Mouse (Mus musculus): Measurements from ENCODE around the gene S100a5.

Gene S100a5

DNA sequence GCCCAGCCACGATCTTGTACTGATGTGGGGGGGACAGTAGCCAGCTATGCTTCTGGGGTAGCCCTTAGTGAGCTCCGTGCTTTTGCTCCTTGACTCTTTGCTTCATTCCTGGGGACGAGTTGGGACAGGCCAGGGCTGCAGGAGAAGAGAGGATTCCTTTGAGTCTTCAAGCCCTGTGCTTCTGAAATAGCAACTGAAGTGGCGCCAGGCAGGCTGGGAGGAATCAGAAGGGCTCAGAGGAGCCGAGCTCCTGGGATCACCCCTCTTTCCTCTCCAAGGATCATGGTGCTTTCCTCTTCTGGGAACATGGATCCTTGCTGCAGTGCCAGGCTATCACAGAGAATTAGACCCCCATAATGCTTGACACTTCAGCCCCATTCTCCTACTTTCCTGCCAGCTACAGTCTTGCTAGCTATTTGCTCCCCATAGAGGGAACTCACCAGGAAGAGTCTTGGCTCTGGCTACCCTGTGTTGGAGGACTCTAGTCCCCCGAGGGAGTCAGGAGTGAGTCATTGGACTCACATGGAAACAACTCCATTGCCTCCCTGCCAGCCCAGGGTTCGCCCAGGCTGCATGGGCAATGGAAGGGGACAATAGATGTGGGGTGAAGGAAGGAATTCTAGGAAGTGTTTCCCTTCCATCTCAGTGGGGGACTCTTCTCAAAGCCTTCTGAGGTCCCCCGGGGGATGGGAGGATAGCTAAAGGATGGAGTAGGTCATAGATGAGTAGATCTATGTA lies 7.7 kb upstream of the S100a5 start:
- DNase-seq (ENCODE audit: low spot score in 2 of 2): peak in 1 of 2 experiments; percentile 66

DNA sequence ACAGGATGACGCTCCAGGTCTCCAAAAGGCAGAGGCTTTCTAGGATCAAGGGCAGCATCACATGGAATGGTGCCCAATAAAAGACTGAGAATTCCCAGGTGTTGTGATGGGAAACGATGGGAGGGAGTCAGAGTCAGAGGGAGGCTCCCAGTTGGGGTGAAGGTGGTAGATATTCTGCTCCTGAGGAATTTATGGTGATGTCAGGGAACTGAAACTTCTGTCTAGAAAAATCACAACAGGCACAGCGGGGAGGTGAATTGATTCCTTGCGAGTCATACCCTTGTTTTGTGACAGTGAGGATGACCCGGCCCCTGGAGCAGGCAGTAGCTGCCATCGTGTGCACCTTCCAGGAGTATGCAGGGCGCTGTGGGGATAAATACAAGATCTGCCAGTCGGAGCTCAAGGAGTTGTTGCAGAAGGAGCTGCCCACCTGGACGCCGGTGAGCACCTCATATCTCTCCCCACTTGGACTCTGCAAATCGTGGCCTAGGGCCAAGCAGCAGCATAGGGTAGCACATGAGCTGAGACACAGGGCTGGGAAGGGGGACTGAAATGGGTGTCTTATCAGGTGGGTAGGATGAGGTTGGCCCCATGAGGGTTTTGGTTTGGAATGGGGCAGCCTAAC lies 6.7 kb upstream of the S100a5 start, which contains the start of gene Gm42674:
Gene Gm42674, plus strand, starts transcription at position 419 of the 625 bp plus-strand sequence.
- DNase-seq (ENCODE audit: low spot score in 2 of 2): no peak

DNA sequence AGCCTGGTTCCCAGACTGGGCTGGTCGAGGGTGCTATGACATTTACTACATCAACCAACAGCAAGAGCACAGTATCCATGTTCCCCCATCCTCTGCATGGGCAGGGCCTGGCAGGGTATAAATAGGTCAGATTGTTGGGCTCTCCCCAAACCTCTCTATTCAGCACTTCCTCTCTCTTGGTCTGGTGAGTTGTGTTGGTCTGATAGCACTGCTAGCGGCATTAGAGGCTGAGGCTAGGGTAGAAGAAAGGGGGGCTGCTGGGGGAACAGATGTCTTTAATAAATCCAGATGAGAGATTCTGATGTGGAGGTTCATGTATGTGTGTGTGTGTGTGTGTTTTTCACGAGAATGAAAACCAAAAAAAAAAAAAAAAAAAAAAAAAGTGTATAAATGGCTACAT lies 4.7 kb upstream of the S100a5 start, which contains the start of gene S100a4:
Gene S100a4, plus strand, starts transcription at position 149 of the 400 bp plus-strand sequence.
- no peak for DNase-seq (ENCODE audit: low spot score in 2 of 2)

DNA sequence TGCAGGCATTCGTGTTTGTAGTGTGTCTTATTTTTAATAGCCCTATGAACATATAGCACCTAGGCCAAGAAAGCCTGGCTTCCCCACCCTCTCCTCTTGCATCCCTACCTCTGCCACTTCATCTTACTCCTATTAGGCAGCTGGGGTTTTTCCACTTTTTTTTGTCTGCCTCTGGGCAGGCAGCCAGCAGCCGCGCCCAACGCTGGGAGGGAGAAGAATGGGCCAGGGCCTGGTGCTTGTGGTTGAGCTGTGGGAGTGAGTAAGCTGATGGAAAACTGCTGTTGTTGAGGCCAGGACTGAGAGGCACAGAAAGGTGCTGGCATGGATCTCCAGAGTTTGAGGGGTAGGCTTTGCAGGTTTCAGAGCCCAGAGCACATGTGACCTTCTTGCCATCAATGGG lies 3.9 kb upstream of the S100a5 start:
- DNase-seq (ENCODE audit: low spot score in 2 of 2): peak; percentile 94 to 98

DNA sequence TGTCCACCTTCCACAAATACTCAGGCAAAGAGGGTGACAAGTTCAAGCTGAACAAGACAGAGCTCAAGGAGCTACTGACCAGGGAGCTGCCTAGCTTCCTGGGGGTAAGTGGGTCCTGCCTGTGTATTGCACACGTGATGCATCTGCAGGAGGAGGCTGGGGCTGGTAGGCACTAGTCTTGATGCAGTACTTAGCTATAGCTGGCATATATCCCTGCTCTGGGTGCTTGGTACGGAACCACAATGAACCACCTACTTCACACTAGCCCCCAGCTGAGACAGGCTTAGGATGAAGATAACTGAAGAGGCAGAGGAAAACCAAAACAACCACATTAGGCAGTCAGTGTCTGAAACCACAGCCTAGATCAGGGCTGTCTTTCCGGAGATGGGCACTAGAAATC lies 3.3 kb upstream of the S100a5 start:
- DNase-seq (ENCODE audit: low spot score in 2 of 2): no peak

DNA sequence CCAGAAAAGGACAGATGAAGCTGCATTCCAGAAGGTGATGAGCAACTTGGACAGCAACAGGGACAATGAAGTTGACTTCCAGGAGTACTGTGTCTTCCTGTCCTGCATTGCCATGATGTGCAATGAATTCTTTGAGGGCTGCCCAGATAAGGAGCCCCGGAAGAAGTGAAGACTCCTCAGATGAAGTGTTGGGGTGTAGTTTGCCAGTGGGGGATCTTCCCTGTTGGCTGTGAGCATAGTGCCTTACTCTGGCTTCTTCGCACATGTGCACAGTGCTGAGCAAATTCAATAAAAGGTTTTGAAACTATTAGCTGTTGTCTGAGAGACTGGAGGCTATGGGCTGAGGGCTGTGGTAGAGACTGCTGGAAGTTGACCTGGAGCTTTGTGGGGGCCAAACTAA lies 2.6 kb upstream of the S100a5 start:
- no peak for DNase-seq (ENCODE audit: low spot score in 2 of 2)

DNA sequence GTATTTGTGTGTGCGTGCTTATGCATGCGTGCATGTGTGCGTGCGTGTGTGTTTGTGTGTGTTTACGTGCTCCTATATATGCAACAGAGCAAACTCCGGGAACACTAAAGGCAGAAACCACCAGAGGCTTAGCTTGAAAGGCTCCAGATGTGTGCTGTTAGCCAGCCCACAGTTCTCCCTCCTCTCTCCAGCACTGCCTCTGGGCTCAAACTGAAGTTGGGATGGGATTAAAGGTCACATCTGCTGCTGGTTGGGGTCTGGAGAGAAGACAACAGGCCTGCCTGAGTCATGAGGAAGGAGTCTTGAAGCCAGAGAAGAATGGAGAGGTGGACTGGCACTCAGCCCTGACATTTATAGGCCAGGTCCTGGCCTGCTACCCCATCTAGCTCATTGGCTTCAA lies 2.1 kb upstream of the S100a5 start:
- no peak for DNase-seq (ENCODE audit: low spot score in 2 of 2)

DNA sequence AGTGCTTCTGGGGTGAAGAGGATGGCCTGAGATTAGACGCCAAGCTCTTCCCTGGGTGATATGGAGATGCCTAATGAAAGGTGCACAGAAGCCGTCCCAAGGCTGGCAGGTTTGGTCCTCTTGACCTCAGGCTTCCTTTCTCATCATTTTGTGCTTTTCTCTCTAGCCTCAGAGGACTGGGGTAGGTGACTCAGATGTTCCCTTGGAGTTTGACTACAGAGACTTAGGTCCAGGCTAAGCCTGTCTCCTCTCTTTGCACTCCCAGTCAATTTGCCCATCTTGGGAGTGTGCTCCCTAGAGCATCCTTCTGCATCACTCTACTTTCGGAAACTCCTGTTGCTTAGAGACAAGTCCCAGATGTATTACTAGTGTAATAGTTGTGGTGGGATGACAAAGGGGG lies 962 bp upstream of the S100a5 start:
- DNase-seq (ENCODE audit: low spot score in 2 of 2): no peak

DNA sequence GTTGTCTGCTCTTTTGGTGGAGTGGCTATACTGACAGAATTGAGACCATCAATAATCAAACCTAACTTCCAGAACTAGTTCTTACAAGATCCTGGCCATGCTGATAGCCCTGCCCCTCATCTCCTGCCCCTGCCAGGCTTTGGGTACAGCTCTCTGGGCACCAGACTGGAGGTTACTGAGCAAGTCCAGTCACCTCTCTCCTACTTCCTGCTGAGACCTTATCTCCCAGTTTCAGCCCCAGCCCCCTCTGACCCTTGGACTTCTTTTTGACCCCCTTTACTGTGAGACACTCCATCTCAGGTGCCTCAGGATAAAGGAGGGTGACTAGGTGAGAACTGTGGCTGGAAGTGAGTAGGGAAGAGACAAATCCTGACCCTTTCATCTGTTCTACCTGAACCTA lies 779 bp downstream of the S100a5 start:
- peak in 1 of 2 experiments; percentile 63 for DNase-seq (ENCODE audit: low spot score in 2 of 2)

DNA sequence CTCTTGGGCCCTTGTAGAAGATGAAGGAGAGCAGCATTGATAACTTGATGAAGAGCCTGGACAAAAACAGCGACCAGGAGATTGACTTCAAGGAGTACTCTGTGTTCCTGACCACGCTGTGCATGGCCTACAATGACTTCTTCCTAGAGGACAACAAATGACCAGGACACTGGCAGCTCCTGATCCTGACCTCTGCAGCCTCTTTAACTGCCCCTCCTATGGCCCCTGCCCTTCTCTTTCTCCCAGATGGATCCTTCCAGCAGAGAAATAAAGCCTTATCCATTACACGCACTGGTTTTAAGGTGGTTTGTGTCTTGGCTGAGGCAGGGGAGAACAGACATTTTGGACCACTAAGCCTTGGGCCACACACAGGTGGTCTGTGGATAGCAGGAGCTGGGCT lies 3.2 kb downstream of the S100a5 start:
- DNase-seq (ENCODE audit: low spot score in 2 of 2): no peak

DNA sequence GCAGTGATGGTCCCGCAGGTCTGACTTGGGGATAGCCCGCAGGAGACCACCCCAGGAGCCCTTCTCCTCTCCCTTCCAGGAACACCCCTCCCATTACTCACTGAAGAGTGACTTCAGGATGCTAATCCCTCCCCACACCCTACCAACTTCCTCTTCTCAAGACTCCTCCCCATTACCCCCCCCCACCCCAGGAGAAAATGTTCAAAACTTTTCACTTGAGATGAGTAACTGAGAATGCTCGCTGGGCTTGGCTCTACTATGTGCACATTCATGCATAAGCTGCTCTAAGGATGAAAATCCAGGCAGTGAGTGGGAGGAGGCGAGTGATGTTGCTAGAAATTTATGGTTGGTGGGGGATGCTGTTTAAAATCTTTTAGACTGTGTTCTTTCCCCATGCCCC lies 3.7 kb downstream of the S100a5 start:
- DNase-seq (ENCODE audit: low spot score in 2 of 2): no peak

DNA sequence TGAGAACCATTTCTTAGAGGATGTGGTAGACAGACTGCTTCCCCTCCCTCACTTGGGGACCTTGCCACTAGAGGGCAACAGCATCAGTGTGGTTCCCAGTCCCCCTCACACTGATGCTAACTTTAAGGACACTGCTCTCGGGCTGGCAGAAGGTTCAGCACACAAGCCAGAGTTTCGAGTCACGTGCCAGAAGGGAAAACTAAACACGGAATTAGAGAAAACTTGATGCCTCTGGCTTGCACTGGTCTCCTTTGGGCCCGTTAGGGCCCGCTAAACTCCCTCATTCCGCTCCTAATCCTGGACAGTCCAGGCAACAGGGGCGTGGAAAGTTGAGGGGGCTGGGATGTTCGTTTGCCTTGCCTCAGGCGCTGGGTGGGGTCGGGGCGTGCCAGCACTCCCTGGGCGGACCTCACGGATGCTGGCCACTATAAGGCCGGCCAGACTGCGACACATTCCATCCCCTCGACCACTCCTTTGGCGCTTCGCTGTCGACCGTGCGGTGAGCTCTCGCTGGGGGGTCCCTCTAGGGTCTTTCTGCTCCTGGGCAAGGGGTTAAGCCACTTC lies 4.5 kb downstream of the S100a5 start, which contains the start of gene S100a6:
Gene S100a6, plus strand, starts transcription at position 155 of the 564 bp plus-strand sequence.
- peak; percentile 86 to 90 for DNase-seq (ENCODE audit: low spot score in 2 of 2)

DNA sequence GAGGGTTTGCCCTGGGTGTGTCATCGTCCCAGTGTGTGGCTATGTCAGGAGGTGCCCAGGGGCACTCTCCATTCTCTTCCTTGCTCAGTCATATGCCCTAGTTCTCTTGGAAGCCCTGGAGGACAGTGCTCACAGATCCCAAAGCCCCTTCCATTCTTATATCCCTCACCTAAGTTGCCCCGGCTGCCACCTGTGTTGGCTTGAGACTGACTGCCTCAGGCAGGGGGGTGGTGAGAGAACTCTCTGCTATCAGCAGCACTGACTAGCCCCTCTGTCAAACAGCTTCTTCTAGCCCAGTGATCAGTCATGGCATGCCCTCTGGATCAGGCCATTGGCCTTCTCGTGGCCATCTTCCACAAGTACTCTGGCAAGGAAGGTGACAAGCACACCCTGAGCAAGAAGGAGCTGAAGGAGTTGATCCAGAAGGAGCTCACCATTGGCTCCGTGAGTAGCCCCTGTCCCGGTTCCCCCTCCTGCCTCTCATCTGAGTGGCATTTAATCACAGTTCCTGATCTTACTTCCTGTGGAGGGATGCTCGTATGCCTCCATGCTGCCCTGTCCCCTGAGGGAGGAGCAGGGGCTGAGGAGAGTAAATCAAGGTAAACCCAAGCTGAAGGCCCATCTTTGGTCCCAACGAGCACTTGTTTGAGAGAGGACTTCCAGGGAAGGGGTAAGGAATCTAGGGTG lies 5.3 kb downstream of the S100a5 start:
- no peak for DNase-seq (ENCODE audit: low spot score in 2 of 2)

DNA sequence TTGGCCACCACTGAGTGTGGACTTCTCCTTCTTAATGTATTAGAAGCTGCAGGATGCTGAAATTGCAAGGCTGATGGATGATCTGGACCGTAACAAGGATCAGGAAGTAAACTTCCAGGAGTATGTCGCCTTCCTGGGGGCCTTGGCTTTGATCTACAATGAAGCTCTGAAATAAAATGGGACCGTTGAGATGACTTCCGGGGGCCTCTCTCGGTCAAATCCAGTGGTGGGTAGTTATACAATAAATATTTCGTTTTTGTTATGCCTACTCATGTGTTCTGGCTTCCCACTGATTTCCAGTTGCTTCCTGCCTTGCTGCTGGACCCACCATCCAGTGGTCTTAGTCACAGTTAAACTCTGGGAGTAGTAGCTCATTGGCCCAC lies 5.8 kb downstream of the S100a5 start:
- no peak for DNase-seq (ENCODE audit: low spot score in 2 of 2)

DNA sequence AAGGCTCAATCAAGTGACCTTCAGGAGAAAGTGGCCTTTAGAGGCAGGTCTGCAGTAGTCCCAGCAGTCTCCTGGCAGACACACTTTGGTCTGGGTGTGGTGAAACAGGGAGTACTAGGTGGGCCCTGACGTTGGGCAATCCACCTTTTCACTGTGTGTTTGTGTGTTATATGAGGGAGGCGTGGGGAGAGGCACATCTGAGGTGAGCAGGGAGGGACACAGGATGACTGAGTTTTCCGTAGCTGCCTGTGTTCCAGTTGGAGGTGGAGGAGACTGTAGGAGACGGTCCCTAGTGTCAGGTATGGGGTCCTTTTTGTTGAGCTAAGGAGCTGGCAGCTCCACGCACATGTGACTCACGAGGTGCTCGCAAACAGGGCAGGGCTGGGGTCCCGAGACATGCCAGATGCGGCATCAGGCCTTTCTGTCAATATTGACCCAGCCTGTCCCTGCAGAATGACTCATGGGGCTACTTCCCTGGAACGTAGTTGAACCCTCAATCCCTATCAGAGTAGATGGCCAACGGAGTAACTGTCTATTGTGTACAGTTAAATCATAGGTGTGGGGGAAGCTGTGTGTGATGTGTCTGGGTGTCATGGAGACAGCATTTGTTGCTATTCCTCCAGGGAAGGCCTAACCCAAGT lies 6.4 kb downstream of the S100a5 start:
- DNase-seq (ENCODE audit: low spot score in 2 of 2): peak in 1 of 2 experiments; percentile 61

DNA sequence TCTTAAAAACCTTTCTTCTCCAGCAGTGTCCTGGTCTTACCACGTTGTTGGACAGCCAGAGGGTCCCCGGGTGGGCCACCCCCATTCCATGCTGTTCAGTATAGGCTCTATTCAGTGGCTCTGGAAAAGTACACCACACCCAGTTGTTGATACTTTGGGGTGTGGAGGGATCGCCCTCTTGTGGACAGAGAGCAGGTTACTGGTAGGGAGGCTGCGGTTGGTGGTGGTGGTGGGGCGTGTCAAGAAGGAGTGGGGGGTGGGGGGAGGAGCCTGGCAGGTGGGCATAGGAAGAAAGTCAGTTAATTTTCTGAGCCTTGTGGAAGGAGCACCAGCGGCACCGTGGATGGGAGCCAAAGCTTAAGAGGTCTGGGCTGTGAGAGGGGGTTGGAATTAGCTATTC lies 7.1 kb downstream of the S100a5 start:
- DNase-seq (ENCODE audit: low spot score in 2 of 2): peak; percentile 75 to 83

DNA sequence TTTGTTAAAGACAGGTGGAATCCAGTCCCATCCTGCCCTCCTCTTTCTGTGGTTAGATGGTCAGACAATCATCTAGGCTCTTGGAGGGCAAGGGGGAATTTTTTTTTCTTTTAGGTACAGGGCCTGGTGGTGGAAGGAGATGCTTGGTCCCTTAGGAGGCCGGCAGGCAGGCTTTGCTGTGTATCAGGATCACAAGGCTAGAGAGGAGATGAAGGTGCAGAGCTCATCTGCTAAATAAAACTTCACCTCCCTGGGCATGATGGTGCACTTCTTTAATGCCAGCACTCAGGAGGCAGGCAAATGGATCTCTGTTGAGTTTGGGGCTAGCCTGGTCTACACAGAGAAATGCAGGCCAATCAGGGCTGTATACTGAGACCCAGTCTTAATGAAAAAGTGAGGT lies 7.6 kb downstream of the S100a5 start:
- DNase-seq (ENCODE audit: low spot score in 2 of 2): no peak

DNA sequence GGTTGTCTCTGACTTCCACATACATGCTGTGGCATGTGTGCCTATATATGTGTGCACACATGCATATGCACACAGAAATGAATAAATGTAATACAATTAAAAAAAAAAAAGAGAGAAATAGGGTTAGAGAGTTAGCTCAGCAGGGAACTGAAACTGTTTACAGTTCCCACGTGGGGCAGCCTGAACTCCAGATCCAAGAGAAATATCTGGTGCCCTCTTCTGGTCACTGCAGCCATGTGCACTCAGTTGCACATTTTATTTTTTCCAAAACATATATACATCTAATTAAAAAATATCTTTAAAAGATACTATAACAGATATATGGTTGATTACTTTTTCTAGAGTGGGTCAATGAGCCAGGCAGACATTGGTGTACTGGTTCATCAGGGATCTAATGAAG lies 9.3 kb downstream of the S100a5 start:
- DNase-seq (ENCODE audit: low spot score in 2 of 2): no peak

DNA sequence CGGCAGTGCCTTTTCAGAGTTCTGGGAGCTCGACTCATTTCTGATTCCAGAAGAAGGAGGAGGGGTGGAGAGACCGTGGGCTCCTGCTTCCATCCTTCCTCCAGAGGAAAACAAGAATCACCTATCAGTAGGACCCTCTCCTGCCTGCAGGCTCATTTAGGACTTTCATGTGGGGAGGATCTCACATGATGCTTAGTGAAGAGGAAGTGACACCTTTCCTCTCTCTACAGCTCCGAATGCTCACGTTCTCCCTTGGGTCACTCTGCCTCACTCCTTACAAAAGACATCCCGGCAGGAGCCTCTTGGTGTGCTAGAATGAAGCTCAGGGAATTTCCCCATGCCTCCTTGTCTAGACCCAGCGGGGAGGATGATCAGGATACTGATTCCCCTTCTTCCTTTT lies 13.2 kb downstream of the S100a5 start:
- no peak for DNase-seq (ENCODE audit: low spot score in 2 of 2)

DNA sequence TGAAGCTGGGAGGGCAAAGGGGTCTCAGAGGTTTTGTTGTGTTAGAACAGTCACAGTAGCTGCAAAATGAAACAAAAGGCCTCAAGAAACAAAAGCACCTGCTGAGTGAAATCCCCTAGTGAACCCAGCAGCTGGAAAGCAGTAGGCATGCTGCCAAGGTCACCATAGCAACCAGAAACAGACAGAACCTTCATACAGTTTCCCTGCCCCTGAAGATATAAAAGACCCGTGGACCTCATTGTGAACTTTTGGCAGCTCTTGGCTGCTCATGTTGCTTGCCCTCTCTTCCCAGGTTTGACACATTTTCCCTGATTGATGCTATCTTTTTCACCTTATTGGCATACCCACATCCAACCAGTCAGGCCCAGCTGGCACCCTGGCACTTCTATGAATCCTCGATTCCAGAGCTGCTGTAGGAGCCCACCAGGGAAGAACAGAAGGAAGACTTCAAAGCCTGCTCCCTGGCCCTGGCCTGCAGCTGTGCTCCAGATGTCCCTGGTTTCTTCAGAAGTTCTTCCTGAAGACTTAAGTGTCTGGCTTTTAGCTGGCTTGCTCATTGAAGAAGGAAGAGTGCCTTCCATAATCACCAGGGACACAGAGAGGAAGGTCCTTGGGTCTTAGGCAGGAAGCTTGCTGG lies 15.2 kb downstream of the S100a5 start:
- no peak for DNase-seq (ENCODE audit: low spot score in 2 of 2)

DNA sequence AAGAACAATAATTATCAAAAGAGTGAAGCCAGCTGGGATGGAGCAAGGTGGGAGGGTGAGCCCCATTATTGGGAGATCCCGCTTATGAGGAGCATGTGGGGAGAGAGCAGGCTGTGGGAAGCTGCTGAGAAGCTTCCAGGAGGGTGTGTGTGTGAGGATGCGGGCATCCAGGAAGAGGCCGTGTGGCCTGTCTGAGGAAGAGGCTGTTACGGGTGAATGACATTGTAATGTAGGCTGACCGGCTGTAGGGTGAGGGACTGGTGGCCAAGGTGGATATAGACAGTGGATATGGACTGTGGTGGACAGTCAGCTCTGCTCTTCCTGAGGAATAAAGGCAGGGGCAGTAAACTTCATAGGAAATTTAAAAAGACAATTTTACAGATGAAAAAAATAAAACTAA lies 17.2 kb downstream of the S100a5 start:
- DNase-seq (ENCODE audit: low spot score in 2 of 2): no peak
